ENCODE assay signal across 8 mouse cellular contexts in genomic region chr5:135888405-135889215, GRCm38 (mm10). TPM values are rescaled to one million over a fixed set of nuclear protein-coding genes. Genes with fewer than 3 reads are reported as not detected.
DNase-seq lines count a peak whose midpoint lies in the region; ATAC-seq lines count a peak whose summit lies in the region.

No protein-coding gene starts in this region.

- peaks cover 5% of the 10 kb centered on the region; the same call in 1 of the 2 replicates for H3K27me3 ChIP-seq in kidney, embryonic 14.5 days (ENCODE audit: control insufficient read depth, insufficient read depth, low read length)
- H3K27me3 ChIP-seq in heart, embryonic 10.5 days (ENCODE audit: insufficient read depth, poor library complexity, severe bottlenecking), result peaks cover 29% of the 10 kb centered on the region
- H3K27me3 ChIP-seq in limb, embryonic 11.5 days (ENCODE audit: control insufficient read depth, insufficient read depth, low read length), result peaks cover 29% of the 10 kb centered on the region
- H3K27me3 ChIP-seq in neural tube, embryonic 14.5 days (ENCODE audit: control insufficient read depth, insufficient read depth, low read length), result peaks cover 9% of the 10 kb centered on the region

- no peaks in the 10 kb centered on the region for H3K36me3 ChIP-seq in kidney, embryonic 14.5 days (ENCODE audit: control insufficient read depth, insufficient read depth, low read length)
- no peaks in the 10 kb centered on the region for H3K36me3 ChIP-seq in heart, embryonic 10.5 days
- no peaks in the 10 kb centered on the region for H3K36me3 ChIP-seq in limb, embryonic 11.5 days (ENCODE audit: control insufficient read depth, insufficient read depth, low read length)
- no peaks in the 10 kb centered on the region for H3K36me3 ChIP-seq in neural tube, embryonic 14.5 days (ENCODE audit: control insufficient read depth, insufficient read depth, low read length)

- peak; percentile 16; the same call in 1 of the 2 replicates for ATAC-seq in kidney, embryonic 14.5 days (ENCODE audit: low FRiP score, low TSS enrichment)
- ATAC-seq in limb, embryonic 11.5 days (ENCODE audit: insufficient number of reproducible peaks, low FRiP score, low TSS enrichment, low read depth), result no peak
- no peak for ATAC-seq in neural tube, embryonic 14.5 days (ENCODE audit: low read depth)

- 6% methylated on average over 30 of the region's 30 CpGs for WGBS in kidney, embryonic 14.5 days
- WGBS in heart, embryonic 10.5 days, result 2% methylated on average over 30 of the region's 30 CpGs
- 6% methylated on average over 30 of the region's 30 CpGs for WGBS in limb, embryonic 11.5 days
- 5% methylated on average over 30 of the region's 30 CpGs for WGBS in neural tube, embryonic 14.5 days

- no peak overlapping the region for H3K27ac ChIP-seq in kidney, embryonic 14.5 days (ENCODE audit: low read depth, low read length)
- H3K27ac ChIP-seq in heart, embryonic 10.5 days, result peak overlapping the region; percentile 91
- no peak overlapping the region for H3K27ac ChIP-seq in limb, embryonic 11.5 days (replicated peaks; ENCODE audit: low read depth, low read length)
- no peak overlapping the region for H3K27ac ChIP-seq in neural tube, embryonic 14.5 days (ENCODE audit: low read depth, low read length)

- no peak for DNase-seq in kidney, adult 11 months
- no peak for DNase-seq in heart, embryonic 10.5 days (ENCODE audit: low spot score)
- peak; percentile 30 for DNase-seq in limb, embryonic 11.5 days (ENCODE audit: low spot score)
- no peak for DNase-seq in cerebellum, postnatal 4 days (ENCODE audit: low spot score in 2 of 2)
- no peak for DNase-seq in left cerebral cortex, adult 9 months (ENCODE audit: low spot score in 2 of 2)
- no peak for DNase-seq in cerebellum, adult 11-12 months

- H3K4me3 ChIP-seq in kidney, embryonic 14.5 days (ENCODE audit: low read length), result peak overlapping the region; percentile 35
- peak overlapping the region; percentile 71 for H3K4me3 ChIP-seq in heart, embryonic 10.5 days
- peak overlapping the region; percentile 17 for H3K4me3 ChIP-seq in limb, embryonic 11.5 days (ENCODE audit: low read depth, low read length)
- H3K4me3 ChIP-seq in neural tube, embryonic 14.5 days (ENCODE audit: low read depth, low read length), result peak overlapping the region; percentile 12; the same call in 1 of the 2 replicates

- H3K9ac ChIP-seq in kidney, embryonic 14.5 days (ENCODE audit: low read depth, low read length), result peak overlapping the region; percentile 40; the same call in 1 of the 2 replicates
- H3K9ac ChIP-seq in limb, embryonic 11.5 days (ENCODE audit: low read length), result no peak overlapping the region
- H3K9ac ChIP-seq in neural tube, embryonic 14.5 days (replicated peaks; ENCODE audit: low read depth, low read length), result no peak overlapping the region

- H3K4me1 ChIP-seq in kidney, embryonic 14.5 days (ENCODE audit: control insufficient read depth, insufficient read depth, low read length), result peaks cover 12% of the 10 kb centered on the region; the same call in 1 of the 2 replicates
- peaks cover 21% of the 10 kb centered on the region for H3K4me1 ChIP-seq in heart, embryonic 10.5 days
- H3K4me1 ChIP-seq in limb, embryonic 11.5 days (ENCODE audit: control insufficient read depth, insufficient read depth, low read length), result no peaks in the 10 kb centered on the region
- no peaks in the 10 kb centered on the region for H3K4me1 ChIP-seq in neural tube, embryonic 14.5 days (ENCODE audit: control insufficient read depth, insufficient read depth, low read length)

- no peaks in the 10 kb centered on the region for H3K9me3 ChIP-seq in kidney, embryonic 14.5 days (ENCODE audit: control insufficient read depth, low read length)
- no peaks in the 10 kb centered on the region for H3K9me3 ChIP-seq in heart, embryonic 10.5 days
- no peaks in the 10 kb centered on the region for H3K9me3 ChIP-seq in limb, embryonic 11.5 days (ENCODE audit: control insufficient read depth, low read length)
- H3K9me3 ChIP-seq in neural tube, embryonic 14.5 days (ENCODE audit: control insufficient read depth, low read length), result no peaks in the 10 kb centered on the region

- peak overlapping the region; percentile 42 for H3K4me2 ChIP-seq in kidney, embryonic 14.5 days (replicated peaks; ENCODE audit: low read depth, low read length)
- 0 out of 2 replicates have a peak overlapping the region, but pooled peaks have one; percentile 0 for H3K4me2 ChIP-seq in limb, embryonic 11.5 days (ENCODE audit: low read depth, severe bottlenecking)
- peak overlapping the region; percentile 29; the same call in 1 of the 2 replicates for H3K4me2 ChIP-seq in neural tube, embryonic 14.5 days (ENCODE audit: low read depth, low read length)

RNA-seq across cellular contexts. Expression of gene Hspb1, which starts 0.9 kb away (rescaled TPM):
- 32.4 and 36.9 TPM in 2 replicates for polyA plus RNA-seq in kidney, embryonic 14.5 days (2014; fragmentation: Nextera tagmentation; extraction: Ambion mirVana)
- 655 and 948 TPM in 2 replicates for polyA plus RNA-seq in heart, embryonic 10.5 days (2016; fragmentation: Nextera tagmentation; extraction: Ambion mirVana)
- 30.7 and 35.4 TPM in 2 replicates for polyA plus RNA-seq in limb, embryonic 11.5 days (2014; fragmentation: Nextera tagmentation; extraction: Ambion mirVana)
- 7.8 and 11.4 TPM in 2 replicates for polyA plus RNA-seq in neural tube, embryonic 14.5 days (2014; fragmentation: Nextera tagmentation; extraction: Ambion mirVana)

RNA-seq across cellular contexts. Expression of gene Ywhag, which starts 45.8 kb away (rescaled TPM):
- 90.2 and 105 TPM in 2 replicates for polyA plus RNA-seq in kidney, embryonic 14.5 days (2014; fragmentation: Nextera tagmentation; extraction: Ambion mirVana)
- polyA plus RNA-seq in heart, embryonic 10.5 days (2016; fragmentation: Nextera tagmentation; extraction: Ambion mirVana), result 202 and 227 TPM in 2 replicates
- polyA plus RNA-seq in limb, embryonic 11.5 days (2014; fragmentation: Nextera tagmentation; extraction: Ambion mirVana), result 98.2 and 105 TPM in 2 replicates
- polyA plus RNA-seq in neural tube, embryonic 14.5 days (2014; fragmentation: Nextera tagmentation; extraction: Ambion mirVana), result 419 and 431 TPM in 2 replicates

Comparison
In these comparisons a context has a peak if more than half of its experiments do, and no peak if none do; other contexts are left out.
1. H3K4me3 ChIP-seq: peak in every context shown above with its lines; median percentile 71 in heart, embryonic 10.5 days; 35 in kidney, embryonic 14.5 days; 17 in limb, embryonic 11.5 days; 12 in neural tube, embryonic 14.5 days.
2. RNA of gene Hspb1, which starts 0.9 kb away (polyA plus RNA-seq): 655 to 948 TPM in heart, embryonic 10.5 days; 32.4 to 36.9 TPM in kidney, embryonic 14.5 days, 30.7 to 35.4 TPM in limb, embryonic 11.5 days and 7.8 to 11.4 TPM in neural tube, embryonic 14.5 days; every median in the first group is over 10 times any median in the second.
3. Peak in every context shown above with its lines, with median percentiles within 50 percentile points of each other: H3K4me2 ChIP-seq.